Comparison of ENCODE assay signal across 11 mouse cellular contexts in genomic region chr8:93729124-93729930, GRCm38 (mm10).
DNase-seq lines count a peak whose midpoint lies in the region; ATAC-seq and TF ChIP-seq lines count a peak whose summit lies in the region.
"Had no signal": no experiment of that assay in that cellular context is flagged by ENCODE, and none has a peak within 500 bp of the region (broad histone marks: within the 10 kb centered on the region; RNA-seq: fewer than 3 reads in every experiment).

No protein-coding gene starts in this region.

- H3K9me3 ChIP-seq in forebrain, embryonic 14.5 days (replicated peaks; ENCODE audit: control insufficient read depth, low read length), result no peaks in the 10 kb centered on the region
- no peaks in the 10 kb centered on the region for H3K9me3 ChIP-seq in midbrain, embryonic 14.5 days (ENCODE audit: control insufficient read depth, low read length)
- H3K9me3 ChIP-seq: limb, embryonic 15.5 days had no signal

- H3K27me3 ChIP-seq in heart, adult 2 months (ENCODE audit: control insufficient read depth, insufficient read depth, low read length), result no peaks in the 10 kb centered on the region
- no peaks in the 10 kb centered on the region for H3K27me3 ChIP-seq in forebrain, embryonic 14.5 days (replicated peaks; ENCODE audit: control insufficient read depth, insufficient read depth, low read length)
- H3K27me3 ChIP-seq in midbrain, embryonic 14.5 days (ENCODE audit: control insufficient read depth, insufficient read depth, low read length), result no peaks in the 10 kb centered on the region
- H3K27me3 ChIP-seq: limb, embryonic 15.5 days had no signal

- H3K36me3 ChIP-seq in heart, adult 2 months (ENCODE audit: control insufficient read depth, insufficient read depth, low read length), result no peaks in the 10 kb centered on the region
- no peaks in the 10 kb centered on the region for H3K36me3 ChIP-seq in forebrain, embryonic 14.5 days (ENCODE audit: control insufficient read depth, insufficient read depth, low read length)
- H3K36me3 ChIP-seq in midbrain, embryonic 14.5 days (ENCODE audit: control insufficient read depth, insufficient read depth, low read length), result no peaks in the 10 kb centered on the region
- H3K36me3 ChIP-seq: limb, embryonic 15.5 days had no signal

- ATAC-seq in forebrain, embryonic 14.5 days, result peak; percentile 54
- no peak for ATAC-seq in midbrain, embryonic 14.5 days (ENCODE audit: low FRiP score, low TSS enrichment)

- H3K79me2 ChIP-seq in heart, adult 2 months (replicated peaks; ENCODE audit: control insufficient read depth, insufficient read depth, low read length), result no peaks in the 10 kb centered on the region

- H3K27ac ChIP-seq in heart, adult 2 months, result no peak overlapping the region
- H3K27ac ChIP-seq in forebrain, embryonic 14.5 days (ENCODE audit: low read depth, low read length), result peak overlapping the region; percentile 54; the same call in 1 of the 2 replicates
- peak overlapping the region; percentile 43 for H3K27ac ChIP-seq in layer of hippocampus, adult 2 months
- H3K27ac ChIP-seq in midbrain, embryonic 14.5 days (replicated peaks; ENCODE audit: low read depth, low read length), result peak overlapping the region; percentile 27
- H3K27ac ChIP-seq in gastrocnemius, adult 2 months, result no peak overlapping the region
- H3K27ac ChIP-seq: limb, embryonic 15.5 days had no signal

- no peaks in the 10 kb centered on the region for H3K4me1 ChIP-seq in heart, adult 2 months (ENCODE audit: control insufficient read depth, insufficient read depth, low read length)
- H3K4me1 ChIP-seq in forebrain, embryonic 14.5 days (ENCODE audit: control insufficient read depth, insufficient read depth, low read length), result peaks cover 22% of the 10 kb centered on the region
- H3K4me1 ChIP-seq in midbrain, embryonic 14.5 days (ENCODE audit: control insufficient read depth, insufficient read depth, low read length), result peaks cover 10% of the 10 kb centered on the region
- H3K4me1 ChIP-seq: limb, embryonic 15.5 days had no signal

- TF ChIP-seq CTCF in heart, adult 2 months (IDR thresholded peaks at IDR 0.05), result no peak
- no peak for TF ChIP-seq CTCF in layer of hippocampus, adult 2 months (conservative IDR thresholded peaks at IDR 0.05)
- TF ChIP-seq CTCF in gastrocnemius, adult 2 months (IDR thresholded peaks at IDR 0.05), result no peak

- intact Hi-C loops in heart, adult 2 months (cut with DNase I), result loop anchor here (5.0 kb wide), 1 partner anchor 67 kb away; no protein-coding TSS in a partner anchor
- intact Hi-C loops in gastrocnemius, adult 2 months (cut with DNase I), result no loop called here

- H3K9ac ChIP-seq in heart, adult 2 months (ENCODE audit: low read depth, low read length), result no peak overlapping the region
- no peak overlapping the region for H3K9ac ChIP-seq in forebrain, embryonic 14.5 days (ENCODE audit: low read length)
- H3K9ac ChIP-seq in midbrain, embryonic 14.5 days (replicated peaks; ENCODE audit: low read length), result no peak overlapping the region
- H3K9ac ChIP-seq: limb, embryonic 15.5 days had no signal

- WGBS in heart, adult 2 months, result 61% methylated on average over 15 of the region's 15 CpGs
- WGBS in forebrain, embryonic 14.5 days, result 33% methylated on average over 15 of the region's 15 CpGs
- WGBS in midbrain, embryonic 14.5 days, result 56% methylated on average over 15 of the region's 15 CpGs

- peak; percentile 5 to 6 for DNase-seq in heart, adult 18-20 months
- DNase-seq in heart, adult 2 months, result no peak
- DNase-seq in forebrain, embryonic 14.5 days (ENCODE audit: low spot score), result peak; percentile 75
- DNase-seq in layer of hippocampus, adult 2 months (ENCODE audit: low spot score in 2 of 2), result peak; percentile 43 to 53
- DNase-seq in midbrain, embryonic 14.5 days, result peak; percentile 62
- DNase-seq in gastrocnemius, adult 2 months, result no peak
- no peak for DNase-seq in embryo, embryonic 10 days (ENCODE audit: low spot score)
- DNase-seq in adrenal gland, adult (ENCODE audit: inconsistent age in 2 of 2, low spot score in 1 of 2), result no peak
- DNase-seq: adrenal gland, postnatal 10 days; lung, postnatal 4 days had no signal

- H3K4me2 ChIP-seq in forebrain, embryonic 14.5 days (ENCODE audit: low read length), result no peak overlapping the region
- H3K4me2 ChIP-seq in midbrain, embryonic 14.5 days (ENCODE audit: low read length), result no peak overlapping the region
- H3K4me2 ChIP-seq: limb, embryonic 15.5 days had no signal

- no peak for TF ChIP-seq POLR2A in heart, adult 2 months (IDR thresholded peaks at IDR 0.05; ENCODE audit: insufficient read depth, low read depth, low read length)

- TF ChIP-seq EP300 in heart, adult 2 months (IDR thresholded peaks at IDR 0.05; ENCODE audit: insufficient read depth, low read depth, low read length), result no peak

- H3K4me3 ChIP-seq in heart, adult 2 months, result no peak overlapping the region
- H3K4me3 ChIP-seq in forebrain, embryonic 14.5 days (ENCODE audit: low read depth, low read length), result no peak overlapping the region
- no peak overlapping the region for H3K4me3 ChIP-seq in layer of hippocampus, adult 2 months
- H3K4me3 ChIP-seq in midbrain, embryonic 14.5 days (replicated peaks; ENCODE audit: low read depth, low read length), result no peak overlapping the region
- no peak overlapping the region for H3K4me3 ChIP-seq in gastrocnemius, adult 2 months
- H3K4me3 ChIP-seq: limb, embryonic 15.5 days had no signal

Comparison
In these comparisons a context has a peak if more than half of its experiments do, and no peak if none do; other contexts are left out.
1. DNase-seq: peak in heart, adult 18-20 months (2 of 2), forebrain, embryonic 14.5 days (single experiment), layer of hippocampus, adult 2 months (2 of 2) and midbrain, embryonic 14.5 days (single experiment); none in heart, adult 2 months (0 of 2), gastrocnemius, adult 2 months (single experiment), embryo, embryonic 10 days (single experiment) and adrenal gland, adult (0 of 2).
2. H3K27ac ChIP-seq: peak in forebrain, embryonic 14.5 days (single experiment), layer of hippocampus, adult 2 months (single experiment) and midbrain, embryonic 14.5 days (single experiment); none in heart, adult 2 months (single experiment) and gastrocnemius, adult 2 months (single experiment).